Mouse (Mus musculus) large intestine, adult 2 months (tissue): ENCODE data around the gene Ptges. TPM values are rescaled to one million over a fixed set of nuclear protein-coding genes. Genes with fewer than 3 reads are reported as not detected.
"Not testable (repeated sequence)": the region's sequence is repeated elsewhere in the genome, so short reads cannot be mapped to it uniquely, and the experiment has no call there.

Experiments used
- DNase-seq: peaks from one replicate; pipeline ENCODE4 v3.0.0-alpha.2; 2012; ENCODE audit warnings: low read depth, low spot score
- WGBS: fragments of 180-500 bp; shearing (Covaris S2); methylation state at CpG from one replicate; pipeline ENCODE4 v1.1.7; 2018; 5-methylcytosine and 5-hydroxymethylcytosine counted together
- polyA plus RNA-seq: library from polyadenylated mRNA; depleted of rRNA; stranded (reverse); fragments of >200 nt; gene quantifications from 2 replicates; pipeline ENCODE4 v1.2.3, GENCODE M21; 2012; rRNA removed

Ptges gene
- polyA plus RNA-seq: 9.6 and 11.4 TPM in 2 replicates

DNA sequence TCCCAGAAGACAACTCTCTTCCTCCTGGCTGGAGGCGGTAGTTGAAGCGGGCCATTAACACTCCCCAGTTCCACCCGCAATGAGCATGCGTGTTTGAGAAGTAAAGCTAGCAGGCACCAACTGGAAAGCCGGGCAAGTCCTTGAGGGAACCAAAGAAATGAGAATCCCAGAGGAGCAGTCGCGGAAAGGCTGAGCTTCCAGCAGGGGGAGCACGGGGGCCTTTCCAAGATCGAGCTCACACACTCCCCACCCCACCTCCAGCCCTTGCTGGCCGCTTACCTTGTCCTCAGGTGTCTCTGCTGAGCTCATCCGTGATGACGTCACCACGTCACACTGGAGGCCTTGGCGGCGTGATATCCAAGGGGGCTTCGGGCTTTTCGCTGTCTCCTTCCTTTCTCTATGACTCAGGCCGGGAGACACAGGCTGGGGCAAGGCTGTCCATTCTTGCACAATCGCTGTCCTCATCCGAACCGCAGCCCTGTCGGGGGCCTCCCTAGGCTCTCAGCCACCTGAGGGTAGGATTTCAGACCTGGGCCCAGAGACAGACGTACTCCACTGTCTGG, at the start of gene Ptges:
Ptges (minus strand) TSS at position 381 of the 563 bp plus-strand sequence.
- 2% methylated on average over 23 of the region's 23 CpGs for WGBS
- DNase-seq: peak; percentile 79

- 3% methylated on average over 59 of the region's 59 CpGs for WGBS
- no peak for DNase-seq
These were observed 38.0 kb upstream of the Ptges start, which contains the start of gene Tor1a for GRCm38 (mm10) chr2:30967352-30968327. Tor1a (minus strand) TSS chr2:30967933.

DNA sequence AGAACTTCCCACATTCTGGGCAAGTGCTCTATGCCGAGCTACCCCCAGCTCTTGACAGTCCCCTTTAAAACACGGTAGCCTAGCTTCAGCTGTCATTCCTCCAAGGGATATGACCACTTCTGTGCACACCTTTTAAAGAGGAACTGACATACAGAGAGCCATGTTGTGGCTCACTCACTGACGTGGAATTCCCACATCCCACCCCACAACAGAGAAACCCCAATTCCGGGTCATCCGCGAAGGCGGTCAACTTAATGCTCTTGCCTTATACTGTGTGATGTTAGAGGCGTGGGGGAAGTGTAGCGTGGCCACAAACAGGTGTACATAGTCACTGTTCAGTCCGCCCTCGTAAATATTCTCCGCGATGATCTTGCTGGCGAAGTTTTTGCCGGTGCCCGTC, 37.2 kb upstream of the Ptges start:
- DNase-seq: no peak
- WGBS: 3% methylated on average over 16 of the region's 16 CpGs

- 86% methylated on average over 8 of the region's 8 CpGs for WGBS
- no peak for DNase-seq
These were observed 36.0 kb upstream of the Ptges start for GRCm38 (mm10) chr2:30965627-30966026.

DNA sequence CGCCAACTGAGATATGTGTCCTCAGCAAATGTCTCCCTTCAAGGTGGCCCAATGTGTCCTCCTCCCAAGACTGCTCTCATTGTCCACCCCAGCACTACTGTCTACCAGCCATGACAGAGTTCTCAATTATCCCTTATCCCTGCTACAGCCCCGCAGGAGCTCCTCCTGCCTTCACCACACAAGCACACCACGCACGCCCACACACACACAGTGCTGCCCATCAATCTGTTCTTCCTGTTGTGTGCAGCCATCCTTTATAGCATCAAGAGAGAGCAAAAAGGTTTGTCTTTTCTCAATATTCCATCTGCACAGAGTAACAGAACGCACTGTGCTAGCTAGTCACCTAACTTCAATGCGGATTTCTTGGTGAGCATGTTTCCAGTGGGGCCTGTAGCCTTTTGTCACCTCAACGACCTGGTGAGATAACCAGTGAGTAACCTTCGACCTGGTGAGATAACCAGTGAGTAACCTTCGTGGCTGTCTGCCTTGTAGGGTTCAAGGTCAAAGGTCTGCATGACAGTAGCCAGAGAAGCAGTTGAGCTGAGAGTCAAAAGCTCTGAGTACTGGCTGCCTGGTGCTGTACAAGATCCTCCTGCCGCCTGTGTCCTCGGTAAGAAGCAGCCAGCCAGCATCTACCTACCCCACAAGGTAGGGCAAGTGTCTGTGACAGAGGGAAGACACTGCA, 33.0 kb upstream of the Ptges start:
- DNase-seq: no peak
- WGBS: 78% methylated on average over 11 of the region's 11 CpGs

DNA sequence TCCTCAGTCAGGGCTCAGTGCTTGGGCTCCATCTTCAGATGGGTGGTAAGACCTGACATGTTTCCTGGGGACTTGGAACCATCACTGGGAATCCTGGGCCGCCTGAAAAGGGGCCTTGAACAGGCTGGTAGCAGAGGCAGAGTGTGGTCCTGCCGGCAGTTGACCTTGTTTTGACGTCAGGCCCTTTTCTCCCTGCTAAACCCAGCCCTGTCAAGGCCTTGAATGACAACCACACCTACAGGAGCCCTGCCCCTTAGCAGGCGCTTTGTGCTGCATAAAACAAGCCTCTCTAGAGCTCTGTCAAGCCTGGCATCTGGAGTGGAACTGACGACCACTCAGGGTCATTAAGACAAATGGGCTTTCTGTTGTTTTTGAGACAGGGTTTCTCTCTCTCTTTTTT, 30.2 kb upstream of the Ptges start:
- DNase-seq: no peak
- WGBS: 35% methylated on average over 5 of the region's 5 CpGs

DNA sequence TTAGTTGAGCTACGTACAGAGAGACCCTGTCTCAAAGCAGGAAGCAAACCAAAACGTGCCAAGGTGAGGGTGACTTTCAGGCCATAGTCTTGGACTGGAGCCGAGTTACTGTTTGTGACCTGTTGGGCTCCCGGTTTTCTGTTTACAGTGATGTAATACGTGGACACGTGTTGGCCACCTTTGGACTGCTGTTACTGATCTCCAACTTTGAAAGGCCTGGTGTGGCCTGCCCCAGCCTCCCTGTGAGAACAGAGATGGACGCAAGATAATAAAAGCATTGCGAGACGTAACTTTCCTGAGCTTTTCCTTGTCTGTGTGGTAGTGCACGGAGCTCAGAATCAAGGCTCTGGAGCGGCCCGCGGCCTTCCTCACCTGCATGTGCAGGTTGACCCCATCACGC, 29.1 kb upstream of the Ptges start:
- 46% methylated on average over 14 of the region's 14 CpGs for WGBS
- peak; percentile 81 for DNase-seq

DNA sequence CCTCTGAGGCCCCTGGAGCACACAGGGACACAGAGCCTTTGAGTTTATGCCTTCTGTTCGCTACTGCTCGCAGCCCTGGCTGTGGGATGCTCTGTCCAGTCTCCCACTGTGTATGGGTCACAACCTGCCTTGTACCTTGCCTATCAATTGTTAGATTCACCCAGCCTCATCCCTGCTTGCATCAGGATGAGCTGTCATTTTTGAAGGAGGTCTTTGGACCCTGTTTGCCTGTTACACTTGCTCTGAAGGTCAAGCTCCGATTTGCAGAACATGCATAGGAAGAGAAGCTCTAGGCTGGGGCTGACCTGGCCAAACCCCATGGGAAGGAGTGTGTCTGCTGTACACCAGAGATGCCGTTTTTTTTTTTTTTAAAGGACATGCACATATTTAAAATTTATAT, 27.8 kb upstream of the Ptges start:
- WGBS: 77% methylated on average over 4 of the region's 4 CpGs
- no peak for DNase-seq

DNA sequence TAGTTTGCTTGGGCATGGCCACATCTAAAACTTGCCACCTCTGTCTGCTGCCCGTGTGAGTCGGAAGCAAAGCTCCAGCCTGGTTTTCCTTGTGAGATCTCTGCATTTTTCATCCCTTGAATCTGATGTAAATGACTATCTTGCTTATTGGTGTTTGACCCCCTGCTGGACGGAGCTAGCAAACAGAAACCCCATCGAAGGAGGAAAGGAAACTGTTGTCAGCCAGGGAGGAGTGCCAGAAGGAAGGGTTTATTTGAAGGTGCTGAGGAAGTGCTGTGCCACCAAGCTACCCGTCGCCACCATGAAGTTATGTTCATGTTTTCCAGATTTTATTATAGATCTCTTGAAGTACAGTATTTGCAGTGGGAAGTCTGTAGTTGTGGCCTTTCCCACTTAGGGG, 25.1 kb upstream of the Ptges start:
- WGBS: 29% methylated on average over 6 of the region's 6 CpGs
- DNase-seq: no peak

DNA sequence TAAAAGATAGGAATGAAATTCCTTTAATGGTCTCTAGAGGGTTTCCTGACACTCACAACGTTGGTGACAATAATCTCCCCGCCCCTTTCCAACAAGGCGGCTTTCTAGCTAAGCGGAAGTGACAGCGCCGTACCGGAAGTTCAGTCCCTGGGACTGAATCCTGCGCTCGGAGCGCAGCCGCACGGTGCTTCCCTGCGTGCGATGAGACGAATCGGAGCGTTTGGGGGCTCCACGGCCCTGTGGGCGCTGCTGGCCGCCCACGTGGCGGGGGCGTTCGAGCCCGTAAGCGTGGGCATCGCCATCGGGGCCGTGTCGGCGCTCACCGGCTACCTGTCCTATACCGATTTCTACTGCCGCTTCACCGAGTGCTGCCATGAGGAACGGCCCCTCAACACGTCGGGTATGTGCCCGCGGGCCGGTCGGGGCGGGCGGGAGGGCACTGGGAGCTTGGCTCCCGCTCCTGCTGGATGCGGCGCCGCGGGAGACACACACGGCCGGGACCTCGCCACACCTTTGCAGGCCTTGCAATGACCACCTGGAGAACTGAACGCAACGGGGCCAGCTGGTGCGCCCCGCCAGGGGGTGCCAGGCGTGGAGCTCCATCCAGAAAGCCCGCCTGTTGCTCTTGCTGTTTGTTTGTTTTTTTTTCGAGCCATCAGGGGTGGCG, 23.3 kb upstream of the Ptges start, which contains the start of gene Tor1b:
Tor1b (plus strand) TSS at position 136 of the 667 bp plus-strand sequence.
- under 1% methylated on average over 60 of the region's 60 CpGs for WGBS

GRCm38 (mm10) chr2:30952457-30952823, 22.8 kb upstream of the Ptges start:
- no peak for DNase-seq

More for the DNA sequence above, 23.3 kb upstream of the Ptges start, which contains the start of gene Tor1b:
- DNase-seq: peak; percentile 80

DNA sequence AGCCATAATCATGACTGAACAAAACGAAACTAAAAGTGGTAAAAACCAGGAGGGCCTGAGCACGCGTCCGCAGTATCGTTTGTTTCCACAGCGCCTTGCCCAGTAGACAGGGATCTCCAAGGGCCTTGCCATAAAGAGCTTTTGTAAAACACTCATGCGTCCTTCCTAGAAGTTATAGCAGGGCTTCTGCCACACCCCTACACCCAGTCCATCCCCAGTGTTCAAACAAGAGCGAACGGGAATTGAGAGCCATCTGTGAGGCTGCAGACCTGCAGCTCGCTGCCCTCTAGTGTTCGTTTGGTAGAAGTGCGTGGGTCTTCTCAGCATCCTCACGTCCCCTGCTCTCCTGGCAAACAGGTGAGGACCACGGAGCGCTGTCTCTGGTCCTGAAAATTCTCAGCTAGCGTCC, 12.9 kb upstream of the Ptges start:
- no peak for DNase-seq
- WGBS: under 1% methylated on average over 16 of the region's 16 CpGs

More at GRCm38 (mm10) chr2:30952457-30952823, 22.8 kb upstream of the Ptges start:
- WGBS: 25% methylated on average over 5 of the region's 5 CpGs

GRCm38 (mm10) chr2:30942116-30942515, 12.5 kb upstream of the Ptges start:
- DNase-seq: not testable (repeated sequence)
- 17% methylated on average over 7 of the region's 7 CpGs for WGBS

DNA sequence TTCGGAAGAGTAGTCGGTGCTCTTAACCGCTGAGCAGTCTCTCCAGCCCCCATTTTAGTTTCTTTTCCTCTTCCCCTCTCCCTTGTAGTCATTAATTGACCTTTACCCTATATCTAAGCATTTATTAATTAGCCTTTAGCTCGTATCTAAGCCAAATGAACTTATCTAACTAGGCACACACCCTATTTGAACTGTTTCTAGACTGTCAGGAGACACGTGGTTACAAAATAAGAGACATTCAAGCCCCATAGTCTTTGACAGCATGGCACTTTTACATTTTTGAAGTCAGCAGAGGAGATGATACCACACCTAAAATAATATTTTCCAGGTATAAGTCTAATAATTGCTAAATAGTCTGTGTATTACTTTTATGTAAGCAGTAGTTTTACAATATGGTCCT, 11.9 kb upstream of the Ptges start:
- 82% methylated on average over 5 of the region's 5 CpGs for WGBS
- DNase-seq: no peak

DNA sequence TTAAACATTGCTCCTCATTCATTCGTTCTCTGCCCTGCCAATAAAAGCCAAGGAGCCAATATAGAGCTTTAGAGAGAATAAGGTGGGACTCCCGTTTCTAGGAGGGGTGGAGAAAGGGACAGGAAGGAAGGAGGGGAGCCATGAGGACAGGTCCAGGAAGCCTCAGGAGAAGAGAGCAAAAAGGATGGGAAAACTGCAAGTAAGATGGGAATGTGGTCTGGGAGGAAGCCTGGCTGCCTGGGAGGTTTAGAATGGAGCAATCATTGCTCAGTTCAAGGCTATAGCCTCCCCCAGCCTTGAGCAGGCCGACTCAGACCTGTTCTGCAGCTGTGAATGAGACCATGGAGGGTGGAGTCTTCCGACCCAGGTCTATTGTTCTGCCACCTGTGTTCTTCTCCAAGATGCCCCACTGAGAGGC, 8.9 kb upstream of the Ptges start:
- WGBS: 24% methylated on average over 4 of the region's 4 CpGs
- no peak for DNase-seq

DNA sequence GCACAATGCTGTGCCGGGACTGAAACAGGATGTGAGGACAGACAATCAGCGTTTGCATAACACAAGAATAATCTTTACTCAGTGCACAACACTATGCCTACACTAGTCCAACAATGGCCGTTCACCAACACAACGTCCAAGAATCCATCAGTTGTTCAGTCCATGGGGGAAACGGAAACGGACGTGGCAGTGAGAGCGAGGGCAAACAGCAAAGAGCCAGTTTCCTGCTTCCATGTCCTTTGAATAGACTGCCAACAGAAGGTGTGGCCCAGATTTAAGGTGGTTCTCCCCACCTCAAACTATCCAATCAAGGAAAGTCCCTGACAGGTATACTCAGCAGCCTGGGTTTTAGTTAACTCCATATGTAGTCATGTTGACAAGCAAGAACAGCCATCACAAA, 8.1 kb upstream of the Ptges start:
- no peak for DNase-seq
- WGBS: 37% methylated on average over 8 of the region's 8 CpGs

GRCm38 (mm10) chr2:30936808-30937207, 7.1 kb upstream of the Ptges start:
- 72% methylated on average over 3 of the region's 3 CpGs for WGBS

DNA sequence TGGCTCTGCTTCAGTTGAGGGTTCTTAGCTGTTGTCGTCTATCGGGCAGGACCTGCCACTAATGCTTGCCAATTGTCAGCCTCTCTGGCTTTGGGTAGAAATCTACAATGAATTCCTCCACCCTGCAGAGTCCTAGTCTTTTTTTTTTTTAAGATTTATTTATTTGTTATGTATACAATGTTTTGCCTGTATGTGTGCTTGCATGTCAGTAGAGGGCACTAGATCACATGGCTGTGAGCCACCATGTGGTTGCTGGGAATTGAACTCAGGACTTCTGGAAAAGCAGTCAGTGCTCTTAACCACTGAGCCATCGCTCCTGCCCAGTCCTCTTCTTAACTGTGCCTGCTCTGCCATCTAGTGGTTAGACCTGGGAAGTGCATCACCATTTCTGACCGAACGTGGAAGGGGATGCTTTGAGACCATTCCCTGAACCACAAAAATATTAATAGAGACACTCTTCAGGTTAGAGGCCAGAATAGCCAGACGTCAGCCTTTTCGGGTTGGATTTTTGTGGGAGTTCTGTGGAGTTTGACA, 4.3 kb upstream of the Ptges start:
- no peak for DNase-seq
- WGBS: 19% methylated on average over 7 of the region's 7 CpGs

More at GRCm38 (mm10) chr2:30936808-30937207, 7.1 kb upstream of the Ptges start:
- no peak for DNase-seq

- DNase-seq: no peak
- 85% methylated on average over 6 of the region's 6 CpGs for WGBS
These were observed 3.4 kb upstream of the Ptges start for GRCm38 (mm10) chr2:30933032-30933431.
